Mouse (Mus musculus) lung, postnatal 4 days (tissue): ENCODE data around the gene 1700013H16Rik.
"Not testable (repeated sequence)": the region's sequence is repeated elsewhere in the genome, so short reads cannot be mapped to it uniquely, and the experiment has no call there.

Experiments used
- DNase-seq, 2 experiments: peaks; one replicate each; pipeline ENCODE4 v3.0.0; 2021

Gene 1700013H16Rik

GRCm38 (mm10) chrX:53757736-53758135 is at the start of gene 1700013H16Rik:
1700013H16Rik (minus strand) TSS chrX:53757831.
- no peak for DNase-seq

GRCm38 (mm10) chrX:53799074-53799473 is 41.4 kb upstream of the 1700013H16Rik start:
- no peak for DNase-seq

DNA sequence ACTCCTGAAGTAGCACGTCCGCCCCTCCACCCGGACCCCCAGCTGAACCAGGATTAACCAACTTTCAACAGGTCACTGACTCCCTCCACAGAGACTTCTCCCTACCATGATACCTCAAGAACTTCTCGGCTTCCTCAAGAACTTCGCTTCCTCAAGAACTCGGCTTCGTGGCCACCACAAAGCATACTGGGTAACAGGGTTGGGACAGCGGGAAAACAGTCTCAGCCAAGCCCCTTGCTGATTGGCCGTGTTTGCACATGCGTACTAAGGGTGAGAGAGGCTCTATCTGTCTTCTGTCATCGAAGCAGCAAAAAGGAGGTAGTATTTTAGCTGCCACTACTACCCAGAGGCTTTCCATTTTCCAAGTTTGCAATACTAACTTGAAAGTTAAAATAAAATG is 39.9 kb upstream of the 1700013H16Rik start, which contains the start of gene Xlr:
Gene Xlr, minus strand, starts transcription at position 188 of the 400 bp plus-strand sequence.
- not testable (repeated sequence) for DNase-seq

- DNase-seq = no peak
Measured at GRCm38 (mm10) chrX:53776276-53776675, 18.6 kb upstream of the 1700013H16Rik start, which contains the start of gene Zfp36l3. Zfp36l3 (minus strand) TSS chrX:53776394.

DNA sequence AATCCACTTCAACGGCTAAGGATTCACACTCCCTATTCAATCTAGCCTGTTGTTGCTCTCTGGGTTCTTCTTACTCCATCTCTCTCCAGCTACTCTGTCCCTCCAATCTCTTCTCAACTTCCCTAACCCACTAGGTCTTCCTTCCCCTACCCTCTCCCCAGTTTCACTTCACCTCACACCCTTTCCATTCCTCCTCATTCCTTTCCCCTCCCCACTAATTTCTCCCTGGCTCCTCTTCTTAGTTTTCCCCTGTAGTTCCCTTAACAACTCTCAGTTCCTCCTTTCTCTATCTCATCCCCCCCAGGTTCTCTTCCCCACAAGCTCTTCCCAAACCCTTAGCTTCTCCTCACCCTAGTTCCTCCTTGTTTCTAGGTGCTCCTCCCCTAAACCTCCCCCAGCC is 4.8 kb downstream of the 1700013H16Rik start:
- DNase-seq = no peak

GRCm38 (mm10) chrX:53728967-53729366 is 28.7 kb downstream of the 1700013H16Rik start:
- no peak for DNase-seq

DNA sequence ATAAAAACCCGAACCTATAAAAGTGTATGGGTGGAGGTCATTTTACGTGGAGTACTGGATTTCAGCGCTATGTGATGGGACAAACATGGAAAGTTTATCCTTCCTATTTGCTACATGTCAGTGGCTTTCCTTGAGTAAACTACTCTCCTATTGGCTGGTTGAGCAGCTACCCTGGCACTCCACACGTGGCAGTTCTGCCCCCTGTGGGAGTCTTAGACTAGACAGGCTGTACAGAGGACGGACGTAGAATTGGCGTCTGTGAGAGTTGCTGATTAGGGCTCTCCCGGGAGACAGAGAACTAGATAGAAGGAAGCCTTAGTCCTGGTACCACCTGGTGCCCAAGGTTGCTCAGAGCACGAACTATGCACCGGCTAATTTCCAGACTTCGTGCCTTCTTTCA is 33.0 kb downstream of the 1700013H16Rik start, which contains the start of gene 4930502E18Rik:
Gene 4930502E18Rik, plus strand, starts transcription at position 231 of the 400 bp plus-strand sequence.
- DNase-seq = no peak

GRCm38 (mm10) chrX:53716323-53717182 is 41.1 kb downstream of the 1700013H16Rik start:
- DNase-seq = peak; percentile 31 to 58

- DNase-seq = no peak
Measured at GRCm38 (mm10) chrX:53715942-53716322, 41.7 kb downstream of the 1700013H16Rik start.

DNA sequence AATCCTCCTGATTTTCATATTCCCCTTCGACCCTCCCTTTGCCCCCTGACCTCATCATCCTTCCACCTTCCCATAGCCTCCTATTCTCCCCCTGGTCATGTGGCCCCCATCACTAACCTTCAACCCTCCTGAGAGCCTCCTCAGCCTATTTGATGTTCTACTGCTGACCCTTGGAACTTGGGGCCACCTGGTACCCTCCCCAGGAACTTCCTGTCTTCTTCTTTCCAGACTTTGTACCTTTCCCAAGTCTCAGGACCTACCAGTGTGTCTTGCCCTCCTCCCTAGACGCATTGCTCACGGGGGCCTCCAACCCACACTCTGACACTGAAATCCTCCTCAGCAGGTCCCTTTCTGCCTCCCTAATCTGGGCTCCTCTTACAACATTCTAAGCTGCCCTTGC is 55.0 kb downstream of the 1700013H16Rik start:
- no peak for DNase-seq

DNA sequence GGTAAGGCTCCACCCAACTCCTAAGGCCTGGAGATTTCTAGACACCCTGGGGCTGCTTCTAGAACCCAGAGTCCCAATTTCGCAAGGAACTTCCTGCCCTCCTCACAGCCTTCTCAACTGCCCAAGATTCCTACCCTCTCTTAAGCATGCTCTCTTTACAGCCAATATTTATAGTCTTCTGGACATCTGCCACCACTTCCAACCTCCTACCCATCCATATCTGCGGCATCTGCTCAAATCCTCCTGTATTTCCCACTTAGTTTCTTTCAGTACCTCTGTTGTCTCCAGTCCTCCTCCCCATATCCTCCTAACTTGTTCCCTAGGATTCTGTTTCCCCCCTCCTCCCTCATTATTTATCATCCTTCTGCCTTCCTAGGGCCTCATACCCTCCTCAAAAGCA is 58.4 kb downstream of the 1700013H16Rik start:
- DNase-seq = no peak

DNA sequence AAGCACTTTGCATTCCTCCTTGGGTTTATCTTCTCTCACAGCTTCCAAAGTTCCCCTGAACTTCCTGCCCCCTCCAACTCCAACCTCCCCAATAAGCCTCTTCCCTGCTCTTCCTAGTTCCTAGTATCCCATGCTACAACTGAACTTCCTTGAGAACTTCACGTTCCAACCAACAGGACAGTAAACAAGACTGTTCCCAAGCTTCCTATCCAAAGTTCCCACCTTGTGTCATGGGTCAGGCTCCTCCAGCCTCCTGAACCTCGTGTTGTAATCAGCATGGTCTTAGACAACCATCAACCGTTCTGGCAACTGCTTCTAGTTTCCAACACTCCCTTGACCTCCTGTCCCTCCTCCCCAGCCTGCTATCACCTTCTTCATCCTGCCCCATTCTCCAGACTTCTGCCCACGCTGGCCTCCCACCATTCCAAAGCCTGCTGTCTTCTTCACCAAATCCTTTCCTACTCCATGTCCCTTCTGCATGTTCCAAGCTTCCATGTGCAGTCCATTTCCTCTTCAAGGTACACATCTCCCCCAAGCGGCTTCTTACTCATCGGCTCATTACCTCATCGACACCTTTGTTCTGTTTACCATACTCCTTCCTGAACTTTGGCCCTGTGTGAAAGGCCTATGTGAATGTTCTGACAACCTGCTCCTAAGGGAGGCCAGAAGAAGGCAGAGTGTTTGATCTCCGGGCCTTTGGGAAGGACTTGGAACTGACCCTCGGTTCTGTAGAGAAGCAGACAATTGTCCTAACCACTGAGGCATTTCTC is 63.4 kb downstream of the 1700013H16Rik start:
- DNase-seq = no peak

DNA sequence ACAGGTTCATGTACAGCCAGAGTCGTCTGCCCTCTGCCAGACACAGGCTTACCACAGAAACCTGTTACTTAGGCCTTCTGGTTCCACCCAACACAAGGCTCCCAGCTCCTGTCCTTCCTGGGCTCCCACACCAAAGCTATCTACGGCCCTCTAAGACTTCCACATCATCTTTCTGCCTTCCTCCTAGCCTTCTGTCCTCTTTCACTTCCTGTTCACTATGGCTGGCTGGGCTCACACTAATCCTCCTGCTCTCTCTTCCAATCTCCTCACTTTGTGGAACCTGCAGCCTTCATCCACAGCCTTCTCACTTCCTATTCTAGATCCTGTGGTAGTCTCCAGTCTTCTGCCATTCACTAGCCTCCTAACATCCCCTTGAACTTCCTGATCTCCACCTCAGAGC is 64.5 kb downstream of the 1700013H16Rik start:
- no peak for DNase-seq
